Mouse (Mus musculus) liver, embryonic 14.5 days (tissue): ENCODE data around the gene 1700029P11Rik. TPM values are rescaled to one million over a fixed set of nuclear protein-coding genes. Genes with fewer than 3 reads are reported as not detected.

Experiments
- ATAC-seq: fragments of 200-750 bp; cut with Nextera tagmentation; 2 replicates; pipeline ENCODE4 v1.8.0; 2017; ENCODE audit warnings: moderate number of reproducible peaks, mild to moderate bottlenecking, moderate library complexity; ENCODE audit not compliant: insufficient read depth
- DNase-seq, 3 experiments: peaks; one replicate each; pipeline ENCODE4 v3.0.0-alpha.2; 2012 to 2013; ENCODE audit warnings: low read depth in 3 of 3, low spot score in 3 of 3
- H3K27ac ChIP-seq: fragments of 300-500 bp; sonication (generic); 2 replicates; pipeline ENCODE4 v1.5.1; 2014; ENCODE audit warnings: moderate library complexity, mild to moderate bottlenecking, control low read depth, inconsistent platforms
- H3K27me3 ChIP-seq: fragments of 300-500 bp; sonication (generic); 2 replicates; pipeline ENCODE4 v1.6.1; 2014; ENCODE audit warnings: mild to moderate bottlenecking, low read length, moderate library complexity; ENCODE audit not compliant: control insufficient read depth, insufficient read depth
- H3K36me3 ChIP-seq: fragments of 300-500 bp; sonication (generic); replicated peaks from 2 replicates; pipeline ENCODE4 v1.6.1; 2014; ENCODE audit warnings: low read depth; ENCODE audit not compliant: control insufficient read depth, insufficient read depth
- H3K4me1 ChIP-seq, 2 experiments: fragments of 200-500 bp in 1 of 2; fragments of 300-500 bp in 1 of 2; sonication (generic) in 1 of 2; replicated peaks; 2 replicates each; pipeline ENCODE4 v1.6.1; 2012 to 2014; ENCODE audit warnings: antibody characterized with exemption in 1 of 2, inconsistent platforms in 1 of 2, low read length in 1 of 2; ENCODE audit not compliant: control insufficient read depth in 2 of 2, insufficient read depth in 2 of 2
- H3K4me2 ChIP-seq: fragments of 300-500 bp; sonication (generic); 2 replicates; pipeline ENCODE4 v1.6.1; 2014; ENCODE audit warnings: low read depth, mild to moderate bottlenecking, control low read depth, moderate library complexity
- H3K4me3 ChIP-seq, 2 experiments: fragments of 200-500 bp in 1 of 2; fragments of 300-500 bp in 1 of 2; sonication (generic) in 1 of 2; 2 replicates each; pipeline ENCODE4 v1.5.1; 2012 to 2014; ENCODE audit warnings: low read depth in 2 of 2, low read length in 2 of 2, mild to moderate bottlenecking in 2 of 2, control low read depth in 1 of 2, inconsistent platforms in 1 of 2, moderate library complexity in 1 of 2; ENCODE audit not compliant: insufficient read depth in 1 of 2
- H3K9ac ChIP-seq: fragments of 300-500 bp; sonication (generic); replicated peaks from 2 replicates; pipeline ENCODE4 v1.6.1; 2014; ENCODE audit warnings: mild to moderate bottlenecking, control low read depth, moderate library complexity
- H3K9me3 ChIP-seq: fragments of 300-500 bp; sonication (generic); 2 replicates; pipeline ENCODE4 v1.6.1; 2016; ENCODE audit warnings: low read length, mixed read lengths; ENCODE audit not compliant: control insufficient read depth
- CTCF ChIP-seq: IDR thresholded peaks from 2 replicates; pipeline ENCODE4 v1.5.1; 2016; ENCODE audit warnings: antibody characterized with exemption, low read depth, control low read depth
- EP300 ChIP-seq: IDR thresholded peaks from 2 replicates; pipeline ENCODE4 v1.6.1; 2016; ENCODE audit warnings: antibody characterized with exemption, low read depth
- WGBS: fragments of 180-500 bp; shearing (Covaris S2); extraction: QIAGEN DNeasy Blood & Tissue Kit; methylation state at CpG from one replicate; pipeline ENCODE4 v1.1.7; 2014; ENCODE audit not compliant: insufficient replicate concordance; 5-methylcytosine and 5-hydroxymethylcytosine counted together
- polyA plus RNA-seq, 2 experiments: library from polyadenylated mRNA; depleted of rRNA in 1 of 2; stranded (reverse) in 1 of 2; unstranded in 1 of 2; fragments of >200 nt; fragmentation: Nextera tagmentation in 1 of 2; extraction: Ambion mirVana in 1 of 2; gene quantifications; 2 replicates each; pipeline versions ENCODE4 v1.2.1 to v1.2.3; 2012 to 2014

The 1700029P11Rik gene
- polyA plus RNA-seq, 2 experiments: not detected

- ATAC-seq (no peak), DNase-seq (no peak)
- Histone ChIP-seq H3K27ac (no peak overlapping the region), H3K36me3 (no peaks in the 10 kb centered on the region), H3K4me3 (peak overlapping the region in 1 of 2 experiments; percentile 2; a peak in 2 of 4 replicates), H3K4me1 (peaks cover 0 to 11% of the 10 kb centered on the region in 2 experiments; a peak in 3 of 4 replicates), H3K9ac (no peak overlapping the region), H3K4me2 (peak overlapping the region; percentile 31), H3K9me3 (no peaks in the 10 kb centered on the region), H3K27me3 (peaks cover 20% of the 10 kb centered on the region)
- 16% methylated on average over 19 of the region's 19 CpGs for WGBS
- TF ChIP-seq EP300: no peak
- TF ChIP-seq CTCF: no peak
Observed at GRCm38 (mm10) chr15:81937098-81937972, 43.0 kb upstream of the 1700029P11Rik start.

GRCm38 (mm10) chr15:81938246-81938645, 42.1 kb upstream of the 1700029P11Rik start:
- ATAC-seq (no peak), DNase-seq (no peak)
- Histone ChIP-seq H3K9me3 (no peaks in the 10 kb centered on the region), H3K27me3 (peaks cover 20% of the 10 kb centered on the region), H3K36me3 (no peaks in the 10 kb centered on the region), H3K4me2 (no peak overlapping the region), H3K9ac (no peak overlapping the region), H3K27ac (no peak overlapping the region), H3K4me3 (no peak overlapping the region), H3K4me1 (peaks cover 0 to 10% of the 10 kb centered on the region in 2 experiments; a peak in 3 of 4 replicates)
- WGBS: 42% methylated on average over 2 of the region's 2 CpGs
- no peak for TF ChIP-seq EP300
- TF ChIP-seq CTCF: peak; percentile 86

- no peaks in the 10 kb centered on the region for H3K9me3 ChIP-seq
- H3K4me1 ChIP-seq: peaks cover 0 to 10% of the 10 kb centered on the region in 2 experiments; a peak in 3 of 4 replicates
- no peak overlapping the region for H3K9ac ChIP-seq
- no peak overlapping the region for H3K4me2 ChIP-seq
- WGBS: 80% methylated on average over 10 of the region's 10 CpGs
- DNase-seq: no peak
- ATAC-seq: no peak
- no peak overlapping the region for H3K4me3 ChIP-seq
- TF ChIP-seq EP300 (no peak), CTCF (no peak)
- no peaks in the 10 kb centered on the region for H3K36me3 ChIP-seq
- H3K27me3 ChIP-seq: peaks cover 20% of the 10 kb centered on the region
- no peak overlapping the region for H3K27ac ChIP-seq
Observed at GRCm38 (mm10) chr15:81939157-81939715, 41.1 kb upstream of the 1700029P11Rik start.

GRCm38 (mm10) chr15:81939774-81940173, 40.6 kb upstream of the 1700029P11Rik start:
- 0 out of 2 replicates have a peak, but pooled peaks have one; percentile 29 for TF ChIP-seq EP300
- no peak for TF ChIP-seq CTCF
- H3K36me3 ChIP-seq: no peaks in the 10 kb centered on the region
- H3K27ac ChIP-seq: no peak overlapping the region
- peak in 1 of 3 experiments; percentile 16 for DNase-seq
- ATAC-seq: peak; percentile 71
- WGBS: 35% methylated on average over 4 of the region's 4 CpGs
- no peak overlapping the region for H3K4me2 ChIP-seq
- H3K9me3 ChIP-seq: no peaks in the 10 kb centered on the region
- H3K9ac ChIP-seq: no peak overlapping the region
- peaks cover 20% of the 10 kb centered on the region for H3K27me3 ChIP-seq
- H3K4me1 ChIP-seq: peaks cover 0 to 10% of the 10 kb centered on the region in 2 experiments; a peak in 3 of 4 replicates
- no peak overlapping the region for H3K4me3 ChIP-seq

GRCm38 (mm10) chr15:81940219-81940618, 40.1 kb upstream of the 1700029P11Rik start:
- H3K4me2 ChIP-seq: no peak overlapping the region
- no peaks in the 10 kb centered on the region for H3K9me3 ChIP-seq
- H3K27me3 ChIP-seq: peaks cover 20% of the 10 kb centered on the region
- DNase-seq: no peak
- WGBS: 72% methylated on average over 5 of the region's 5 CpGs
- no peak overlapping the region for H3K9ac ChIP-seq
- H3K36me3 ChIP-seq: no peaks in the 10 kb centered on the region
- H3K27ac ChIP-seq: no peak overlapping the region
- peaks cover 0 to 10% of the 10 kb centered on the region in 2 experiments; a peak in 3 of 4 replicates for H3K4me1 ChIP-seq
- H3K4me3 ChIP-seq: no peak overlapping the region
- ATAC-seq: no peak
- TF ChIP-seq CTCF: no peak
- no peak for TF ChIP-seq EP300
